Mouse (Mus musculus): ENCODE measurements around the gene Hnrnpu.
A peak's percentile ranks its signal among the peaks of the same experiment; 100 is the strongest.

Hnrnpu gene

DNA sequence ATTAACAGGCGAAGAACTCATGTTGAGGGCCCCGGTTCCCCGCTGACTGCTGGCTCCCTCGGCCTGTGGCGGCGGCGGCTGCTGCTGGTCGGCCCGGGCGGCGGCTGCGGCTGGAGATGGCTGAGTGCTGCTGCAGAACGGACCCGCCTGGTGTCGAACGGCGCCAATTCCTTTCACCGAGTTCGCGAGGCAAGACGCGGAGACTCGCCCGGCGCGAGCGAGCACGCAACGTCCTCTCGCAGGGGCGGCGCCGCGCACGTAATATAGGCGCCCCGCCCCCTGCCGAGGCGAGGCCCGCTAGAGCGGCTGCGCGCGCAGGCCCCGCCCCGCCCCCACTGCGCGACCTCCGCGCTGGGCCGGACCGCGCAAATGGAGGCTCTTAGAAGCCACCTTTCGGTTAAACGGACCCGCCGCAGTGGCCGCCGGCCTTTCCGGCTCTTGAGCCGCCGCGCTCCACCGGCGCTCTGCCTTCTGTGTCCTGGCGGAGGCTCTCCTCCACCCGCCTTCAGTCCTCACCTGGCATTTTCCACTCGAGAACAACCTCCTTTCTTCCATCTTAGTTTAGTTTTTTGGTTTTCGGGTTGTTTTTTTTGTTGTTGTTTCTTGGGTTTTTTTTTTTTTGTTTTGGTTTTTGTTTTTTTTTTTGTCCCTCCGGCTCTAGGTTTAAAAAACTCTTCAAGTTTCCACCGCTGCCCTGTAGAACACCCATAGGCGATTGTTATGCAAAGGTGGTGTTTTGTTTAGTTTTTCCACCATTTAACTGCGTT, at the start of gene Hnrnpu:
Gene Hnrnpu (minus strand): TSS at position 247 of the 767 bp plus-strand sequence.
- peak; percentile 92 for DNase-seq (ENCODE audit: low read depth, low spot score)

DNA sequence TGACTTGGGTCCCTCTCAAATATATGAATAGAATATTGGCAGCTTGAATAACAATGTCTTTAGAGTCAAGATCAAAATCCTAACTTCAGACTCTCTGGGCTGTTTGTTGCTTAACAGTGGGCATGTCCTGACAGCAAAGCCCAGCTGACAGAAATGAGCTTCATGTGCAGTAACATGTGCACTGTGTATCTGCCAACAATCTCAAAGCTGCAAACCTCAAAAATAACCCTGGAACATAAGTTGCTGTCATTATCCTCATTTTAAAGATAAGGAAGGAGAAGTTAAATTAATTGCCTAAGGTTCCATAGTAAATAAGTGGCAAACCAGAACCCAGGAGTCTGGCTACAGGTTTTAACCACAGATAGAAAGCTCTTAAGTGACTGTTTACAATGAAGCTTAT, 44.6 kb upstream of the Hnrnpu start:
- no peak for DNase-seq (ENCODE audit: low read depth, low spot score)

DNA sequence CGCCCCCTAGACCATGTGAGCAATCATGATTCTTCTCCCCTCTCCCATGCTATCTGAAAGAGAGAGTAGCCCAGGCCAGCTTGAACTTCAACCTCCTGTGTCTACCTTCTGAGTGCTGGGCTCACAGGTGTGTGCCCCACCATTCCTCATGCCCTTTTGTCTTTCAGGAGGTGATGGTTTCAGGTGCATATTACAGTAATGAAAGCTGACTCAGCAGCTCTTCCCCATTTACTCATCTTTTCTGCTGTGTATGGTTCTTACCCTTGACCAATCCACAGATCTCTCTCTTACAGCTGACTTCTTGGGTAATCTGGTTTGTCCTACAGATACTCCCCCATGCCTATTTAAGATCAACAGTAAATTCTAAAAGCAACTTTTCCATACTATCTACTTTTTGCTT, 41.6 kb upstream of the Hnrnpu start:
- no peak for DNase-seq (ENCODE audit: low read depth, low spot score)

DNA sequence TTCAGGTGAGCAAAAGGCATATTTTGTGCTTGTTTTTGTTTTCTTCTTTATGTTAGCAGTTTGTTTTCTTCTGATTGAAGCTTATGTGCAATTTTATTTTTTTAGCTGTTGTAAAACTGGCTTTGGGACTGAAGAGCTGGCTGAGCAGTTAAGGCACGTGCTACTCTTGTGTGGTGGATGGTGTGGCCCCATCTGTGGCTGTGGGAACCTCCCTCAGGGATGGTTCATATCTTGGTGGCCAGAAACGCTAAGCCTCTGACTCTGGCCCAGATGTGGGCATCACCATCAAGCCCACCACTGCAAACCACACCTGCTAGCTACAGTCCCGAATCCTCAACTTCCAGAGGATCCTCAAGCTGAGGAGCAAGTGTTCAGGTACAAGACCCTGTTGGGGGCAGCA, 40.5 kb upstream of the Hnrnpu start:
- no peak for DNase-seq (ENCODE audit: low read depth, low spot score)

DNA sequence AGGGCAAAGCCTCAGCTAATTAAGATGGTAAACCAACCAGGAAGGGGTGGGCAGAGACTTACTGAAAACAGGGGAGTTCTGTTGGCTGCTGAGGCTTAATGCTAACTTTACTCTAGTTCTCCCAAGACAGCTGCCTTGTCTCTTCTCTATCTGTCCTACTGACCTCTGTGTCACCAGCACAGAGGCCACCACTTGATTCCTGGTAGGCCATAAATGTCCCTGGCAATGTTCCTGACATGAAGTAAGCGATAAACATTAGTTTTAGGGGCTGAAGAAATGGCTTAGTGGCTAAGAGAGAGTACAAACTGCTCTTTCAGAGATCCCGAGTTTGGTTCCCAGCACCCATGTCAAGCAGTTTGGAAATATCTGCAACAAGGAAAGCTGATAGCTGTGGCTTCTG, 39.3 kb upstream of the Hnrnpu start:
- DNase-seq (ENCODE audit: low read depth, low spot score) = no peak

DNA sequence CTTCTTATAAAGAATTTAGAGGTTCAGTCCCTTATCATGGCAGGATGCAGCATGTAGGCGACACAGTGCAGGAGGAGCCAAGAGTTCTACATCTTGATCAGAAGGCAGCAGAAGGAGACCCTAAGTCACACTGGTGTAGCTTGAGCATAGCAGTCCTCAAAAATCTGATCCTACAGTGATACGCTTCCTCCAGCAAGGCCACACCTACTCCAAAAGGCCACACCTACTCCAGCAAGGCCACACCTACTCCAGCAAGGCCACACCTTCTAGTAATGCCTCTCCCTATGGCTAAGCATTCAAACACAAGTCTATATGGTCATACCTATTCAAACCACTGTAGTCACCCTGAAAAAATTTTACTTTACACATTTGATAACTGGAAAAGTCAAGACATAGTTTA, 38.5 kb upstream of the Hnrnpu start:
- peak; percentile 76 for DNase-seq (ENCODE audit: low read depth, low spot score)

DNA sequence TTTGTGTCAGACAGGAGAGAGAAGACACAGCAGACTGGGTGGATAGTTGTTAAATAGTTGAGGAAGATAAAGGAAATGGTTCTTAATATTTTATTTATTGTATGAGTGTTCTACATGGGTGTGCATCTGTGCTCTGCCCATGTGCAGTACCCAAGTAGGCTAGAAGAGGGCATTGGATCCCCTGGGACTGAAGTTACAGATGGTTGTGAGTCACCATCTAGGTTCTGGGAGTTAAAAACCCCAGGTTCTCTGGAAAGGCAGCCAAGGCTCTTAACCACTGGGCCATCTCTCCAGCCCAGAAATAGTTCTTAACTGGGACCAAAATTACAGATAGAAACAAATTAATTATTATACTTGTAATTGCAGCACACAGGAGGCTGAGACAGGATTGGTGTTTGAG, 37.8 kb upstream of the Hnrnpu start:
- DNase-seq (ENCODE audit: low read depth, low spot score) = no peak

DNA sequence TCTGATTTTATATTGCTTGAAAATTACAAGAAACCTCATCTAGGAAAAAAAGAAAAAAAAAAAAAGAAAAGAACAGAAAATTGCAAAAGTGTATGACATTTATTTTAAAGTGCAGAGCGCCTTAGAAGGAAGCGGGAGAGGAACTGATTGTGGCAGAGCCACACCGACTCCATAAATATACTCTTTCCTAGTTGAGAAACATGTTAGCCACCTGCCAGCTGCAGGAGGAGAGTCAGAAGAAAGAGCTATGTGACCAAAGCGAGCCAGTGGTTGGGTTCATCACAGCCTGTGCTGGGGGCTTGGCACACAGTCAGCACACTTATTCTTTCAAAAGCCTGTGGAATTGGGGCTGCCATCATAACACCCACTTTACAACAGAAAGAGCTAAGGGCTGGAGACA, 35.1 kb upstream of the Hnrnpu start:
- no peak for DNase-seq (ENCODE audit: low read depth, low spot score)

DNA sequence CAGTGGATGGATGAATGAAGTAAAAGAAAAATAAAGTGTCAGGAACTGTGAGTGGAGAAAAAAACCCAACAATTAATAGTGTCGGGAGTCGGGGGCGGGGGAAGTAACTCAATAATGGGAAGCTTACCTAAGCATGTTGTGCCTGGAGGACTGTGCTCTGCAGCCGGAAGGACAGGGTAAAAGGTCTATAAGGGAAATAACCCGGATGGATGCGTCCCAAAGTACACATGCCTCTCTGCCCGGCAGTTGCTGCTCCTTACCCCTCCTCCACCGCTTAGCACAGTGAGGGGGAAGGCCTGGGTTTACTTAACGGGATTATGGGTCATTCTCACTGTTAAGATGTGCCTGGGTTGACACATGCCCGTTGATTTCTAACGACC, 31.7 kb upstream of the Hnrnpu start:
- DNase-seq (ENCODE audit: low read depth, low spot score) = peak; percentile 75

DNA sequence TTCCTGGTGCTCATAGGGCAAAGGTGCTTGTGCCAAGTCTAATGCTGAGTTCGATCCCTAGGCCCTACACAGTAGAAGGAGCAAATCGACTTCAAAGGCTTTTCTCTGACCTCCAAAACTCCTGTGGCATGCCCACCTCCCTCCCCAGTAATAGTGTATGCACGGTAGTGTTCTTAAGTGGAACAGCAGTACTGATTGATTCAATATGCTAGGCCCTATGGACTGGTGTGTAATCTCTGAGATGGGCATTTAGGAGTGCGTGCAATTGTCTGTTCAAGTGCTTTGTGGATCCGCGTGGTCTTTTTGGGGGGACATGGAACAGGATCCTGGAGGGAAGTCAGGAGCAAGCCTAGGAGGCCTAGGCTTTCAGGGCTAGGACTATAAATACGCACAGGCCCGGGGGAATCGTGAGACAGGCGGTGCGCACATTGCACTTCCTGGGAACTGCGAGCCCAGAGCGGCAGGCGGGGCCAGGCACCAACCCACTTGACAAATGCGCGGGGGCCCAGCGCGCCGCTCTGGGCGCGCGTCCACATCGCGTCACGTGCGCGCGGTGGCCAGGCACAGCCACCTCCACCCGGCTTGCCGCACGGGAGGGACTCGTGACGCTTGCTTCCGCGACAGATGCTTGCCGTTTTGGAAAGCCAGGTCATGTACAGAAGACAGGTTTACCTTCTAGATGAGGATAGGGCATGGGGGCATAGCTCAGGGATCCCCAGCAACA, 31.1 kb upstream of the Hnrnpu start:
- peak; percentile 80 for DNase-seq (ENCODE audit: low read depth, low spot score)

DNA sequence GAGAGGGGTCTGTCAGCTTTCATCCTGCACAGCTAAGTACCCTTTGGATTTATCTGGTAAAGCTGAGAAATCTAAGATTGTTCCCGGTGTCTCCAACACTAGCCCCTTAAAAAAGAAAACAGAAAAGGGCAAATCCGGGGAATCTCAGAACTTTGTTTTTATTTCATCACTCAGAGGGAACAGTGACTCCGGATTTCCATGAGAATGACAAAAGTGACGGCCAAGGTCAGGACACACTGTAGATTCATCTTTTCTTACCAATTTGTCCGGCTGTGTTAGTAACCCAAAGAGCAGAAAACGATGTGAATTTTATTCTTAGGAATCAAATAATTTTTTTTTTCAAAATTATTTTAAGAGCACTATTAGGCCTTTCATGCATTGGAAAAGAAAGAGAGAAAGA, 30.5 kb upstream of the Hnrnpu start:
- DNase-seq (ENCODE audit: low read depth, low spot score) = no peak

DNA sequence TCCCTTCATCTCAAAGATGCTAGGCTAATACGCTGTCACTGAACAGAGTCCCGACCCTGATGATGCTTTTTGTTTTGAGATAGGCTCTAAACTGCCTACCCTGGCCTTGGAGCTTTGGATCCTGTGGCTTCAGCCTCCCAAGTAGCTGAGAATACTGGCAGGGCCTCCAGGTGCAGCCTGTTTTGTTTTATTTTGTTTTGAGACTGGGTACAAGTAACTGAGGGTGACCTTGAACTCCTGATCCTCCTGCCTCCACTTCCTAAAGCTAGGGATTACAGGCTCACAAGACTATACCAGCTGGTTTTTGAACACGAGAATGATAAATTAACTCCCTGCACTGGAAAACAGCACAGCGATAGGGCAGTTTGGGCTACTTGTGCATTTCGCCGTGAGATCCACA, 27.6 kb upstream of the Hnrnpu start:
- peak; percentile 71 for DNase-seq (ENCODE audit: low read depth, low spot score)

DNA sequence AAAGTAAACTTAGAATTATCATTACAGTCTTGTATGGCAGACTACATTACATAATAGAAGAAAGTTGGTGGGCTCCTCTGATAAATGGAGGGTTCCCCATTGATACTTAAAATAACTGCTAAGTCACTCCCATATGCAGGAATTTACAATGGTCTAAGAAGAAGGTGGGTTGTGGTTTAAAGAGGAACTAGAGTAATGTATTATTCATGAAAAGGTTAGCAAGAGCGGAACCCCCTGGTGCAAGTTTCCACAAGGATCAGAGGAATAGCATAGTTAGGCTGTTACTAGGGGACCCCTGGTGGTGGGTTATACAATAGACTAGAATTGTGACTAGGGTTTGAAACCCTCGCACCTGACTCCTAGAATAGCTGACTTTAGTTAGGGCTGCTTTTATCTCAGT, 23.1 kb upstream of the Hnrnpu start:
- DNase-seq (ENCODE audit: low read depth, low spot score) = peak; percentile 100

DNA sequence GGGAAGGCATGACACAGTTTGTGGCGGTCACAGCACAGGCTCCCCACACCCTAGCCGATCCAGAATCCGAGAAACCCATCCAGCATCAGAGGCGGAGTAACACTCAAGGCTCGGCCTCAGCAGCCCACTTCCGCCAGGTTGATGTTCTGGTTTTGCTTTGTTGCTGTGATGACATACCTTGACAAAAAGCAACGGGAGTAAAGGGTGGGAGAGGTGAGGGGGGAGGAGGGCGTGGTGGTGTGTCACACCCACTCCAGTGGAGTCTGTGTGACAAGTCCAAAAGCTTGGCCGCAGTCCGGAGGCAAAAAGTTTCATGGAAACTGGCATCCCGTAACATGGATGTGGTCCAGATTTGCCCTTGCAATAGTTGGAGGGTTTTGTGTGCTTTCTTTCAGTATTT, 22.7 kb upstream of the Hnrnpu start:
- peak; percentile 99 for DNase-seq (ENCODE audit: low read depth, low spot score)

DNA sequence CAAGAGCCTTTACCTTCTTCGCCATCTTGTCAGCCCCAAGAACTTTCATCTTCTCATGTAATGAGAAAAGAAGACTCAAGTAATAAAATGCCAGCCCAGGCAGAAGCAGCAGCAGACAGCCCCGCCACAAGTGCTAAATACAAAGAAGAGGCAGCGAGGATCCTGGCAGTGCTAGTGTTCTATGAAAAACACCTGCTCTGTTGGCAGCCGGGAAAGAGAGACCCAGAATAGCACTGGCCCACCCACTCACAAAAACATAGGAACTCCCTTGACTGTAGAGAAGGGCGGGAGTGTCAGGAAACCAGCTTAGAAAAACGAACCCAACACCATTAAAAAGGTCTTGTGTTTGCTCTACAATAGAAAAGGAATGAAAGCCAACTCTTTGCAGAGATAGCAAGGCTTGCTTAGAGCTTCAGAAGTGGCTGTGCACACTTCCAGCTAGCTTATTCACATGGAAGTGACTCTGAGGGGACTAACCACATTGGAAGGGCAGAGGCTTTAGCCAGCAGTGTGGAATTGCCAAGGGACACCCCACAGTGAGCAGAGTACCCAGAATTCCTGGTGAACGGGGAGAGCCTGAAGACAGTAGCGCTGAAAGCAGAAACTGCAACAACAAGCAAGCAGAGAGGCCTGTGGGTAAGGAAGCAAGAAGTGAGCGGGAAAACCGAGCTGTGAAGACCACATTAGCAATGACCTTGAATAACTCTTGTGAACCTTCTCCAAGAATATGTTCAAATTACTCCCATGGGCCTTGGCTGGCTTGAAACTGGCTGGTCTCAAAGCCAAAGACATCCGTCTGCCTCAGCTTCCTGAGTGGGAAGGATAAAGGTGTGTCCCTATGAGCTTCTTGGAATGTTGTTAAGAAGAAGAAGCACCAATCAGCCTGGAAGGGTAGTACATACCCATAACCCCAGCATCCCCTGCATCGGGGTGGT, 20.4 kb upstream of the Hnrnpu start:
- peak; percentile 91 for DNase-seq (ENCODE audit: low read depth, low spot score)

DNA sequence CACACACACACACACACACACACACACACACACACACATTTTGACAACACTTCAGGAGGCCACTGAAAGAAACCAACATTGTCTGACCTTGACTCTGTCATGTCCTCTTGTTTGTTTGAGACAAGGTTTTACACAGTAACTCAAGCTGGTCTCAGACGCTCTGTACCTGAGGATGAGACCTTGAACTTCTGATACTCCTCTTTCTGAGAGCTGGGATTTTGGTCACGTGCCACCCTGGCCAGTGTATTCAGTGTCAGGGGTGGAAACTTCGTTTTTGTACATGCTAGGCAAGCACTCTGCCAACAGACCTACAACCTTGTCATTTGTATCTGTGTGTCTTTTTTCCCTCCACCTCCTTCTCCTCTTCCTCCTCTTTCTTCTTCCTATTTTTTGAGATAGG, 17.0 kb upstream of the Hnrnpu start:
- DNase-seq (ENCODE audit: low read depth, low spot score) = no peak

DNA sequence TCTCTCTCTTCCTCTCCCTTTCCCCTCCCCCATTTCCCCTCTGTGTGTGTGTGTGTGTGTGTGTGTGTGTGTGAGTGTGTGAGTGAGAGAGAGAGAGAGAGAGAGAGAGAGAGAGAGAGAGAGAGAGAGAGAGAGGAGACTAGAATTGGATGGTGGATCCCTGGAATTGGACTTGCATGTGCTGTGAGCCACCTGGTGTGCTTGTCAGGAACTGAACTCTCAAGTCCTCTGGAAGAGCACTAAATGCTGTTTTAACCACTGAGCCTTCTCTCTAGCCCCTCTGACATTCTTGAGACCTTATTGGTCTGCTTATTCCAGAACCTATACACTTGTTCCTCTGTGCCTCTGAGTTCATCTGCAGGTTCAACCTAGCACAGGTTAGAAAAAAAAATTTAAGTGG, 14.0 kb upstream of the Hnrnpu start:
- peak; percentile 51 for DNase-seq (ENCODE audit: low read depth, low spot score)

DNA sequence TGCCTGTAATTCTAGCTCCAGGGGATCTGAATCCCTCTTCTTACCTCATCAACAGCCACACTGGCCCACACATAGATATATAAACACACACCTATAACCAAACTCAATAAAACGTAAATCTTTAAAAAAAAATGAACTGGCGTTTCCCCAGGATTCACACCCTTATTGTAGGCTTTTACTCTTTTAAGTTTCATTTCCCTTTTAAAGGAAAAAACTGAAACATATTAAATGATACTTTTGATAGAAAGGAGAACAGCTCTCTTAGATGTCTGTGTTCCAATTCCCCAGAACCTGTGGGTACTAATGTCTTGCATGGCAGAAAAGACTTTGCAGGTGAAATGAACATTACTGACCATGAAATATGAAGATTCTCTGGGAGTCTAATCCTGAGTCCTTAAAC, 13.2 kb upstream of the Hnrnpu start:
- DNase-seq (ENCODE audit: low read depth, low spot score) = no peak

DNA sequence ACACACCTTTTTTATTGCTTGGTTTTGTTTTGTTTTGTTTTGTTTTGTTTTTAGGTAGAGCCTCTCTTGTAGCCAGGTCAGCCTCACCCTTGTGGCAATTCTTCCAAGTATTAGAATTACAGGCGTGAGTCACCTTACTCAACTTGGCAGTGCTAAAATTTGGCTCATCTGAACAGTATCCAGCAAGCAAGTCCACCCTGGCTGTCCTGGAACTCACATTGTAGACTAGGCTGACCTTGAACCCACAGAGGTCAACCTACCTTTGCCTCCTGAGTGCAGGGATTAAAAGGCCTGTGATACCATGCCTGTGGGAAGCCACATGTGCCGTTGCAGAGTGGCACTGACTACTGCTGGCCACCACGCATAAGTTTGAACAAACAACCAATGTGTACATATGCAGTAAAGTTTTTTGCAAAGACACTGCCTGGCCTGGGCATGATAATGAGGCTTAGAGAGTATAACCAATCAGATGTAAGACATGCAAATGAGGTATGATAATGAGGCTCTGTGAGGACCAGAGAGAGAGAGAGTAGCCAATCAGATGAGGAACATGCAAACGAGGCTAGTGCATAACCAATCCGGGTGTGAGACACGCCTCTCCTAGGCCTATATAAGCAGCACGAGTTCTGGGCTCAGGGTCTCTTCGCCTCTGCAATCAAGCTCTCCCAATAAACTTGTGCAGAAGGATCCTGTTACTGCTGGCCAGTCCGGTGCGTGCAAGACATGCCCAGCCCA, 6.6 kb upstream of the Hnrnpu start:
- peak; percentile 74 for DNase-seq (ENCODE audit: low read depth, low spot score)

DNA sequence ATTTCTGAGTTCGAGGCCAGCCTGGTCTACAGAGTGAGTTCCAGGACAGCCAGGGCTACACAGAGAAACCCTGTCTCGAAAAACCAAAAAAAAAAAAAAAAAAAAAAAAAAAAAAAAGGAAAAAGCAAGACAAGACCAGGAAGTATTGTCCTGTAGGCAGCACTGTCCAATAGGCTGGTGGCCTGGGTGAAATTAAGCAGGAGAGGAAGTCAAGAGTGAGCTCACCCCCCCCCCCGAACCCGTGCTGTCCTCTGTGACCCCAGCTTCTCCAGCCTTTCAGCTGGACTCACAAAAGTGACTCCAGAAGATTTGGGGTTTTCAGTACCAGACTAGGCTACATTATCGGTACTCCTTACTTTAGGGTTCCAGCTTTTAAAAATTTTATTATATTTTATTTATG, 5.0 kb upstream of the Hnrnpu start:
- DNase-seq (ENCODE audit: low read depth, low spot score) = no peak

DNA sequence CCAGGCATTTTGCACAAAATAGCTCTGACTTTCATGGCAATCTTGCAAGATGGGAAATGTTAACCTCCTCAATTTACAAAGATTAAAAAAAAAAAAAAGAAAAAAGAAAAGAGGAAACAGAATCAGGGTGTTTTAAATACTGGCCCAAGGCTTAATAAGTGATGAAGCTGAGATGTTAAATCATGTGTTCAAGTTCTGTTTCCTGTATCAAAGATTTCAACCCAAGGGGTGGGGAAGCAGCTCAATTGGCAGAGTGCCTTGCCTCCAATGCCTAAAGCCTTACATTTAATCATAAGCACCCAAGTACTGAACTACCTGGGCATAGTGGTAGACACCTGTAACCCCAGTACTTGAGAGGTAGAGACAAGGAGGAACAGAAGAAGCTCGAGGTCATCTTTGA, 4.5 kb upstream of the Hnrnpu start:
- no peak for DNase-seq (ENCODE audit: low read depth, low spot score)

DNA sequence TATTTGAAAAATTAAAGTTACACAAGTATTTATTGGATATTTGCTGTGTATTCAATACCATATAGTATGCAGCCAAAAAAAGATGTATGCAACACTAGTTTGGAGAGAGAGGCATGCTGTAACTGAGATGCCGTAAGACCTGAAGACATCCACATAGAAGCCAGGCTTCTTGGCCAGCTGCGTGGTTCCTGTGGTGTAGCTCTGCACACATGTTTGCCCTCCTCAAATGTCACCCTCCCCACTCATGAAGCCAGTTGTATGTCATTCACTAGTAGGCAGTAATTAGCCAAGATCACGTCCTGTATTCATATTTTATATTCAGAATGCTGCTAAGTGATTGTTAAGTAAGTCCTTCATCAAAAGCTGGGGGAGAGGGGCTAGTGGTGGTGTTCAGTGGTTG, 3.8 kb upstream of the Hnrnpu start:
- no peak for DNase-seq (ENCODE audit: low read depth, low spot score)
